Mouse (Mus musculus): ENCODE data around the gene Rgl1. TPM values are rescaled to one million over a fixed set of nuclear protein-coding genes. Genes with fewer than 3 reads are reported as not detected.

Gene Rgl1
- polyA plus RNA-seq, 1 experiment: 55.6 TPM

DNA sequence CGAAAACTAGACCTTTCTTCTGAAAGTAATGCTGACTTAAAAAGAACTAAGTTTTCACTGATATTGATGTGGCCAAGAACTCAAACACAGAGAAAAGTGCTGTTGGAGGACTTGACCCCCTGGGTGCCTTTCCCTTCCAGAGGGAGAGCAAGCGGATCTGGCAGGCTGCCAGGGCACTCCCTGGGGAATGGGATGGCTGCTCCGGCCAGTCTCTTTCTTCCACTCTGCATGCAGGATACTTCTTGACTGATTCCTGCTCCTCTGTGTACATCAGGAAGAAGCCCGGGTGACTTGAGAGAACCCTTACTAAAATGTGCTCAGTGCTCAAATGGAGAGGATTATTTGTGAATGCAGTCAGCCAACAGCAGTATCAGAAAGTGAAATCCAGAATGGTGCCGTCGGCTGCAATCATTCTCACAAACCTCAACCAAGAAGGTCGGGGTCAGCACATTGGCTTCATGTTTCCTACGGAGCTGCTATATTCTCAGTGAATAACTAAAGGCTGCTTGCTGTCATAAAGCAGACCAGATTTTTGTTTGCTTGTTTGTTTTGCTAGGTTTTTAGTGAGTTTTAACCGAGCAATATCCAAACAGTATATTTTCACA lies 176.7 kb downstream of the Rgl1 start:
- TF ChIP-seq CTCF (IDR thresholded peaks at IDR 0.05; ENCODE audit: extremely low read depth, insufficient read depth, low read length) (no peak), POLR2A (IDR thresholded peaks at IDR 0.05; ENCODE audit: extremely low read depth, insufficient read depth, low read length) (no peak)
- Histone ChIP-seq H3K4me1 (ENCODE audit: control insufficient read depth, insufficient read depth, low read length) (peaks cover 6% of the 10 kb centered on the region), H3K27ac (ENCODE audit: insufficient read depth, low read length) (no peak overlapping the region), H3K4me3 (ENCODE audit: insufficient read depth, low read length) (no peak overlapping the region)

DNA sequence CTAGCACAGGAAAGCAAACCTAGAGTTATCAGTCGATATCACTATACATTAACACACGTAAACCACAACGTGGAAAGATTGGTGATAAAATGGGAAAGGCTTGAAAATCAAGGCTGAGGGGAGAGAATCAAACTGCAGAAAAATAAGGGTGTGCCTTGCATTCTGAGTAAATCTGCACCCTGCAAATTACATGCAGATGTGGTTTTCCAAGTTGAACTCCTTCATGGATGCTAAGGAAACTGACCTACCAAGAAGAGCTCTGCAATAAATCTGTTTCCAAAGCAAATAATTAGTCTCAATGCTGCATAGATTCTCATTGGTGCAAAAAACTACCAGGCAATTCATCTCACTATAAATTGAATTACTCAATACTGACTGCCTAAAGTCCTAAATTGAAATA lies 178.7 kb downstream of the Rgl1 start:
- TF ChIP-seq CTCF (IDR thresholded peaks at IDR 0.05; ENCODE audit: extremely low read depth, insufficient read depth, low read length) (no peak), POLR2A (IDR thresholded peaks at IDR 0.05; ENCODE audit: extremely low read depth, insufficient read depth, low read length) (no peak)
- no peak overlapping the region for H3K27ac ChIP-seq (ENCODE audit: insufficient read depth, low read length)
- no peak overlapping the region for H3K4me3 ChIP-seq (ENCODE audit: insufficient read depth, low read length)
- no peaks in the 10 kb centered on the region for H3K4me1 ChIP-seq (ENCODE audit: control insufficient read depth, insufficient read depth, low read length)

- Histone ChIP-seq H3K27ac (ENCODE audit: insufficient read depth, low read length) (no peak overlapping the region), H3K4me1 (ENCODE audit: control insufficient read depth, insufficient read depth, low read length) (no peaks in the 10 kb centered on the region), H3K4me3 (ENCODE audit: insufficient read depth, low read length) (no peak overlapping the region)
- TF ChIP-seq CTCF (IDR thresholded peaks at IDR 0.05; ENCODE audit: extremely low read depth, insufficient read depth, low read length): no peak
- TF ChIP-seq POLR2A (IDR thresholded peaks at IDR 0.05; ENCODE audit: extremely low read depth, insufficient read depth, low read length): no peak
These were observed 180.7 kb downstream of the Rgl1 start for GRCm38 (mm10) chr1:152585385-152585984.

- TF ChIP-seq CTCF (IDR thresholded peaks at IDR 0.05; ENCODE audit: extremely low read depth, insufficient read depth, low read length) (no peak), POLR2A (IDR thresholded peaks at IDR 0.05; ENCODE audit: extremely low read depth, insufficient read depth, low read length) (no peak)
- Histone ChIP-seq H3K27ac (ENCODE audit: insufficient read depth, low read length) (no peak overlapping the region), H3K4me1 (ENCODE audit: control insufficient read depth, insufficient read depth, low read length) (0 out of 2 replicates have a peak, but pooled peaks cover under 1% of the 10 kb centered on the region), H3K4me3 (ENCODE audit: insufficient read depth, low read length) (no peak overlapping the region)
These were observed 181.2 kb downstream of the Rgl1 start for GRCm38 (mm10) chr1:152584933-152585332.

- TF ChIP-seq POLR2A (IDR thresholded peaks at IDR 0.05; ENCODE audit: extremely low read depth, insufficient read depth, low read length): no peak
- TF ChIP-seq CTCF (IDR thresholded peaks at IDR 0.05; ENCODE audit: extremely low read depth, insufficient read depth, low read length): no peak
- Histone ChIP-seq H3K4me3 (ENCODE audit: insufficient read depth, low read length) (no peak overlapping the region), H3K27ac (ENCODE audit: insufficient read depth, low read length) (no peak overlapping the region), H3K4me1 (ENCODE audit: control insufficient read depth, insufficient read depth, low read length) (peaks cover 7% of the 10 kb centered on the region; the same call in 1 of the 2 replicates)
These were observed 184.8 kb downstream of the Rgl1 start for GRCm38 (mm10) chr1:152581127-152581905.

DNA sequence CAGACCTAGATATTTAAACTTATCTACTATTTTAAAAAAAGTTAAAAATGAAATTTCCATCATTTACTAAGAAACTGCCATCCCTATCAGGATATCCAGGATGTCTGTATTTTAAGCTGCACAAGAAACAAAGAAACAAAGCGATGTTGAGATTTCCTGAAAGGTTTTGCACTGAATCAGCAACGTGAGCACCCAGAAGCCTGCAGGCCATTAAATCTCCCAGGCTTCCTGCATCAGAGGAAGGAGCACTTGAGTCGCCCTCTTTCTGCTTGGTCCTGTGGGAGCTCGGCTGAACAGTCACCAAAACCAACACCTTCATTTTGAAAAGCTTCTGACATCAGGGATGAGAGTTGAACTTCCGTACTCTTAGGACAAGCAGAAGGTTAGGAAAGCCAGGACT lies 187.2 kb downstream of the Rgl1 start:
- Histone ChIP-seq H3K4me1 (ENCODE audit: control insufficient read depth, insufficient read depth, low read length) (peaks cover 7% of the 10 kb centered on the region; the same call in 1 of the 2 replicates), H3K4me3 (ENCODE audit: insufficient read depth, low read length) (no peak overlapping the region), H3K27ac (ENCODE audit: insufficient read depth, low read length) (no peak overlapping the region)
- TF ChIP-seq CTCF (IDR thresholded peaks at IDR 0.05; ENCODE audit: extremely low read depth, insufficient read depth, low read length) (no peak), POLR2A (IDR thresholded peaks at IDR 0.05; ENCODE audit: extremely low read depth, insufficient read depth, low read length) (no peak)

DNA sequence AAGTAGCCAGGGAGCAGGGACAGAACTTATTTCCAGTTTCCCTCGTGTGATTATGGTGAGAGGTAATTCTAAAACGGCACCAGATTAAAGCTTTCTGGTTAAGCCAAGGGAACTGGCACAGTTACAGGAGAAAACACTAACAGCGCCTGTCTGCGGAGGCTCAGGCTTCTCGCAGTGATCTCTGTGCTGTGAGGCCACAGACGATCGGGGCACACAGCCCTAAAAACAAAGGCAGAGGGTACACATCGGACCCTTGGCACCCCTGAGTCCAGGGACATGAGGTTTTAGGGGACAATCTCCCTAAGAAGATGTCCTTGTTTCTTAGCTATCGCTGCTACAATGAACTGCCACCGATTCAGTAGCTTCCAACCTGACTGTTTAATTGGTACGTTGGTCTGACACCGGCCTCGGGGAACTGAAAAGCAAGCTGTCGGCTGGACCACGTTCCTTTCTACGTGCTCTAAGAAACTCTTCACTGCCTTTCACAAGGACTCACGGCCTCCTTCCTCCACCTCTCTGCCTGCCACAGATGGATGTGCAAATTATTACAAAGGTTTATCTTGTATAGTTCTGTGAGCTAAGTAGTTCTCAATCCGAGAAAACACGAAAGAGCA lies 187.9 kb downstream of the Rgl1 start:
- no peak for TF ChIP-seq POLR2A (IDR thresholded peaks at IDR 0.05; ENCODE audit: extremely low read depth, insufficient read depth, low read length)
- no peak for TF ChIP-seq CTCF (IDR thresholded peaks at IDR 0.05; ENCODE audit: extremely low read depth, insufficient read depth, low read length)
- Histone ChIP-seq H3K4me3 (ENCODE audit: insufficient read depth, low read length) (no peak overlapping the region), H3K4me1 (ENCODE audit: control insufficient read depth, insufficient read depth, low read length) (peaks cover 9% of the 10 kb centered on the region; the same call in 1 of the 2 replicates), H3K27ac (ENCODE audit: insufficient read depth, low read length) (no peak overlapping the region)

- H3K4me1 ChIP-seq (ENCODE audit: control insufficient read depth, insufficient read depth, low read length): peaks cover 11% of the 10 kb centered on the region
- TF ChIP-seq CTCF (IDR thresholded peaks at IDR 0.05; ENCODE audit: extremely low read depth, insufficient read depth, low read length): no peak
- no peak for TF ChIP-seq POLR2A (IDR thresholded peaks at IDR 0.05; ENCODE audit: extremely low read depth, insufficient read depth, low read length)
- no peak overlapping the region for H3K27ac ChIP-seq (ENCODE audit: insufficient read depth, low read length)
- H3K4me3 ChIP-seq (ENCODE audit: insufficient read depth, low read length): no peak overlapping the region
These were observed 189.5 kb downstream of the Rgl1 start for GRCm38 (mm10) chr1:152576614-152577144.

GRCm38 (mm10) chr1:152575096-152575495 lies 191.1 kb downstream of the Rgl1 start:
- TF ChIP-seq CTCF (IDR thresholded peaks at IDR 0.05; ENCODE audit: extremely low read depth, insufficient read depth, low read length) (no peak), POLR2A (IDR thresholded peaks at IDR 0.05; ENCODE audit: extremely low read depth, insufficient read depth, low read length) (no peak)
- Histone ChIP-seq H3K4me1 (ENCODE audit: control insufficient read depth, insufficient read depth, low read length) (peaks cover 11% of the 10 kb centered on the region), H3K4me3 (ENCODE audit: insufficient read depth, low read length) (no peak overlapping the region), H3K27ac (ENCODE audit: insufficient read depth, low read length) (no peak overlapping the region)
